Mouse (Mus musculus): ENCODE data around the gene Nprl2. TPM values are rescaled to one million over a fixed set of nuclear protein-coding genes. Genes with fewer than 3 reads are reported as not detected.

Nprl2 gene
- polyA plus RNA-seq, 1 experiment from 2014 or later = 33.1 TPM

DNA sequence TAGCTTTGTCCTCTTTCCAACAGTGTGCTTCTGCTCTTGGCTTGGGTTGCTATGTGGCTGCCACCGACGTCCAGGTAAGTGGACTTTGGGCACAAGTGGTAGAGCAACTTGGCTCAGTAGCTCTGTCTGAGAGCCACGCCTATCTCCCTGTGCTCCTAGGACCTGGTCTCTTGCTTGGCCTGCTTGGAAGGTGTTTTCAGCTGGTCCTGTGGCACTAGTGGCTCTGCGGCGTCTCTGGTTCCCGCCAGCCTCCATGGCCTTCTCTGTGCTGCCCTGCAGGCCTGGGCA, 48.7 kb downstream of the Nprl2 start:
- WGBS = 97% methylated on average over 6 of the region's 6 CpGs
- no peak overlapping the region for H3K27ac ChIP-seq
- no peak for DNase-seq (ENCODE audit: low spot score)
- H3K4me1 ChIP-seq = peaks cover 50% of the 10 kb centered on the region
- no peaks in the 10 kb centered on the region for H3K27me3 ChIP-seq (ENCODE audit: insufficient read depth, poor library complexity, severe bottlenecking)
- H3K4me3 ChIP-seq = no peak overlapping the region
- H3K9me3 ChIP-seq = no peaks in the 10 kb centered on the region
- H3K36me3 ChIP-seq = peaks cover 57% of the 10 kb centered on the region

DNA sequence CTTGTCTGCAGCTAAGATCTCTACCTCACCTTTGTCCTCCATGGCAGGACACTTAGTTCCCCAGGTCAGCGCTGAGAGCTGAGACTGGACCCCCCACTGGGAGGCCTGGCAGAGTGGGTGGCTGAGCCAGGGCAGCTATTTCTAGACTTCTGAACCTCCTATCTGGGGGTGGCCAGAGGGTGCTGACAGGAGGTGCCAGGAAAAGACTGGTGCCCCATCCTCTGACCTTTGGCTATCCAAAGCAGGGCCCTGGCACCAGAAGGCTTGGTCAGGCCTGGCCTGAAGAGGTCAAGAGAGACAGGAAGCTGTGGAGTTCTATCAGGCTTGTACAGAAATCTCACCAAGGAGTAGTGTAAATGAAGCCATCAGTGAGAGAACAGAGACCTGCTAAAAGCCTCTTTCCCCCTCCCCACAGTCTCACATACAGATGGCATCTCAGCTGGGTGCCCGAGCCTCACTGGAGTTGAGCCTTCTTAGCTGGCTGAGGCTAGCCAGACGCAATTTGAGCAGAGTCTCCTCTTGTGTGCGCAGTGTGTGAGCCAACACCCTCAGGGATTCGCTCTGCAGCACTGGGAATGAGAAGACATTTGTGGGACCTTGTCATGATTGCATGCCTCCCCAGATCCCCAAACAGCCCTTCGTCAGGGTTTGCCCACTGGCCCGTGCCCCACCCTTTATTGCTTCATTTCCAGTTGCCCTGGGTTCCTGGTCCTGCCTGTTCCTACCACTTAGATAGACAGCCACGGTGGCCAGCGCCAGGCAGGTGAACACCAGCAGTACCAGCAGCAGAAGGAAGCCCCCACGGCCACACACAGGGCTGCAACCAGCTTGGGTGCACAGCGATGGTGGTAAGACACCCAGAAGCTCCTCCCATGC, 51.3 kb downstream of the Nprl2 start:
- 82% methylated on average over 11 of the region's 11 CpGs for WGBS
- peaks cover 57% of the 10 kb centered on the region for H3K4me1 ChIP-seq
- 0 out of 2 replicates have a peak overlapping the region, but pooled peaks have one; percentile 9 for H3K4me3 ChIP-seq
- H3K27me3 ChIP-seq (ENCODE audit: insufficient read depth, poor library complexity, severe bottlenecking) = peaks cover 7% of the 10 kb centered on the region; the same call in 1 of the 2 replicates
- peaks cover 62% of the 10 kb centered on the region for H3K36me3 ChIP-seq
- peak overlapping the region; percentile 42; the same call in 1 of the 2 replicates for H3K27ac ChIP-seq
- no peak for DNase-seq (ENCODE audit: low spot score)
- no peaks in the 10 kb centered on the region for H3K9me3 ChIP-seq

DNA sequence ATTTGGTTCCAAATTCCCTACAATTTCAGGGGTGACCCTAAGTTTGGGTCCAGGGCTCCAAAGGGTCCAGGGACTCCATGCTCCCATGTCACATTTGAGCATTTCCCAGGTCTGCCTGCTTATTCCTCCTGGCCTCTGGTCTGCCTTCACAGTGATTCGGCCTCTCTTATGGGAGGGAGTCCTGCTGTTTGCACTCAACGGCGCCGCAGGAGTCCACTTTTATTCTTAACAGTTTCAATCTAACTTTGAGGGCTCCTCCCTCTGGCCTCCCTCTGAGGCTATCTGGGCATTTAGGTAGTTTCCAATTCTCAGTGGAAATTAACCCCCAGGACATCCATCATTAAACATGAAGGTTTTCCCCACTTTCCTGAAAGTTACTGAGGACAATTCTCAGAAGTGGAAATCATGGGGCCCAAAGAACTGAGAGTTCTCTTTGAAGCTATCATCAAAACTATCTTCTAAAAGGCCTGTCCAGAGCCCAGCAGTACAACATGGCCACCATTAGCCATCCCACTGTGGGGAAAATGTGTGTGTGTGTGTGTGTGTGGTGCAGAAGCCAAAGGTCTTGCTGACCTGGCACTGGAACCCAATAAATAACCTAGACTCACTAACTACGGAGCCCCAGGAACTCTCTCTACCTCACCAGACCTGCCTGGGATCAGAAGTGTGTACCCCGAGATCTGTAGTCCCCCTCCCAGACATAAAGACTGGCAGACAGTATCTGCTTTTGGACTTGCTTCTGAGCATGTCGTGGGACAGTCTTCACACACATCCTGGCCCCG, 52.4 kb downstream of the Nprl2 start:
- Histone ChIP-seq H3K36me3 (peaks cover 64% of the 10 kb centered on the region), H3K4me1 (peaks cover 47% of the 10 kb centered on the region), H3K27ac (no peak overlapping the region), H3K9me3 (no peaks in the 10 kb centered on the region), H3K4me3 (no peak overlapping the region), H3K27me3 (ENCODE audit: insufficient read depth, poor library complexity, severe bottlenecking) (peaks cover 18% of the 10 kb centered on the region)
- no peak for DNase-seq (ENCODE audit: low spot score)
- WGBS = 82% methylated on average over 8 of the region's 8 CpGs

Other genes with a start within 250 kb of the Nprl2 start
- gene Cish, start 246.2 kb upstream of the Nprl2 start, polyA plus RNA-seq (2016; fragmentation: Nextera tagmentation; extraction: Ambion mirVana) = 9.4 and 13.2 TPM in 2 replicates
- gene Hemk1, start 203.9 kb upstream of the Nprl2 start, polyA plus RNA-seq (2016; fragmentation: Nextera tagmentation; extraction: Ambion mirVana) = 13.4 and 14.6 TPM in 2 replicates
- 0.74 and 1.2 TPM in 2 replicates for gene 6430571L13Rik, start 201.6 kb upstream of the Nprl2 start, polyA plus RNA-seq (2016; fragmentation: Nextera tagmentation; extraction: Ambion mirVana)
- 6.8 TPM in 2 replicates for gene Cacna2d2, start 142.6 kb upstream of the Nprl2 start, polyA plus RNA-seq (2016; fragmentation: Nextera tagmentation; extraction: Ambion mirVana)
- 42.7 and 46.8 TPM in 2 replicates for gene Tmem115, start 8.3 kb upstream of the Nprl2 start, polyA plus RNA-seq (2016; fragmentation: Nextera tagmentation; extraction: Ambion mirVana)
- 24.1 and 24.5 TPM in 2 replicates for gene Cyb561d2, start within 50 bp of the Nprl2 start, polyA plus RNA-seq (2016; fragmentation: Nextera tagmentation; extraction: Ambion mirVana)
- gene Zmynd10, start 5.1 kb downstream of the Nprl2 start, polyA plus RNA-seq (2016; fragmentation: Nextera tagmentation; extraction: Ambion mirVana) = 0.17 TPM in 1 of 2 replicates, not detected in the other
- 50.5 and 51.7 TPM in 2 replicates for gene Rassf1, start 9.3 kb downstream of the Nprl2 start, polyA plus RNA-seq (2016; fragmentation: Nextera tagmentation; extraction: Ambion mirVana)
- 64.7 and 70.0 TPM in 2 replicates for gene Tusc2, start 21.0 kb downstream of the Nprl2 start, polyA plus RNA-seq (2016; fragmentation: Nextera tagmentation; extraction: Ambion mirVana)
- gene Hyal2, start 25.7 kb downstream of the Nprl2 start, polyA plus RNA-seq (2016; fragmentation: Nextera tagmentation; extraction: Ambion mirVana) = 116 and 128 TPM in 2 replicates
- gene Hyal1, start 34.7 kb downstream of the Nprl2 start, polyA plus RNA-seq (2016; fragmentation: Nextera tagmentation; extraction: Ambion mirVana) = 4.9 and 6.8 TPM in 2 replicates
- 14.8 and 15.3 TPM in 2 replicates for gene Naa80, start 36.7 kb downstream of the Nprl2 start, polyA plus RNA-seq (2016; fragmentation: Nextera tagmentation; extraction: Ambion mirVana)
- 0.36 and 0.70 TPM in 2 replicates for gene Hyal3, start 38.6 kb downstream of the Nprl2 start, polyA plus RNA-seq (2016; fragmentation: Nextera tagmentation; extraction: Ambion mirVana)
- 58.0 and 62.8 TPM in 2 replicates for gene Ifrd2, start 45.4 kb downstream of the Nprl2 start, polyA plus RNA-seq (2016; fragmentation: Nextera tagmentation; extraction: Ambion mirVana)
- 4.9 and 8.2 TPM in 2 replicates for gene Sema3b, start 67.0 kb downstream of the Nprl2 start, polyA plus RNA-seq (2016; fragmentation: Nextera tagmentation; extraction: Ambion mirVana)
- gene Gnai2, start 93.1 kb downstream of the Nprl2 start, polyA plus RNA-seq (2016; fragmentation: Nextera tagmentation; extraction: Ambion mirVana) = 359 and 404 TPM in 2 replicates
- 4.2 and 4.5 TPM in 2 replicates for gene Slc38a3, start 127.3 kb downstream of the Nprl2 start, polyA plus RNA-seq (2016; fragmentation: Nextera tagmentation; extraction: Ambion mirVana)
- 1.2 and 3.2 TPM in 2 replicates for gene Gnat1, start 137.5 kb downstream of the Nprl2 start, polyA plus RNA-seq (2016; fragmentation: Nextera tagmentation; extraction: Ambion mirVana)
- 4.7 and 13.2 TPM in 2 replicates for gene Sema3f, start 168.2 kb downstream of the Nprl2 start, polyA plus RNA-seq (2016; fragmentation: Nextera tagmentation; extraction: Ambion mirVana)
- 131 and 159 TPM in 2 replicates for gene Rbm5, start 228.8 kb downstream of the Nprl2 start, polyA plus RNA-seq (2016; fragmentation: Nextera tagmentation; extraction: Ambion mirVana)